Mouse (Mus musculus) CH12.LX (cell line): ENCODE measurements around the gene Slc22a20.

Source experiments
- CTCF ChIP-seq, 2 experiments: IDR thresholded peaks in 1 of 2; conservative IDR thresholded peaks in 1 of 2; 2 replicates each; pipeline ENCODE4 v1.5.1; 2011 to 2012; ENCODE audit warnings: low read depth in 2 of 2, low read length in 2 of 2, improper control_type of control experiment in 1 of 2, inconsistent platforms in 1 of 2, mild to moderate bottlenecking in 1 of 2, moderate library complexity in 1 of 2
- KAT2A ChIP-seq: IDR thresholded peaks from 2 replicates; pipeline ENCODE4 v1.6.1; 2012; ENCODE audit warnings: low read length, improper control_type of control experiment, inconsistent platforms; ENCODE audit not compliant: insufficient replicate concordance
- NELFE ChIP-seq: IDR thresholded peaks from 2 replicates; pipeline ENCODE4 v1.6.1; 2011; ENCODE audit warnings: low read depth, low read length, improper control_type of control experiment
- NRF1 ChIP-seq: IDR thresholded peaks from 2 replicates; pipeline ENCODE4 v1.6.1; 2014; ENCODE audit warnings: low read depth, mild to moderate bottlenecking, inconsistent platforms, low read length, improper control_type of control experiment, moderate library complexity
- POLR2A ChIP-seq: IDR thresholded peaks from 2 replicates; pipeline ENCODE4 v1.6.1; 2011; ENCODE audit warnings: low read depth, mild to moderate bottlenecking, improper control_type of control experiment, low read length
- POLR2AphosphoS2 ChIP-seq: IDR thresholded peaks from 2 replicates; pipeline ENCODE4 v1.6.1; 2011; ENCODE audit warnings: low read depth, low read length, improper control_type of control experiment
- RCOR1 ChIP-seq: conservative IDR thresholded peaks from 2 replicates; pipeline ENCODE4 v1.6.1; 2012; ENCODE audit warnings: low read depth, mild to moderate bottlenecking, inconsistent platforms, low read length, improper control_type of control experiment
- SMC3 ChIP-seq: IDR thresholded peaks from 2 replicates; pipeline ENCODE4 v1.6.1; 2011; ENCODE audit warnings: low read depth, low read length, improper control_type of control experiment
- UBTF ChIP-seq: IDR thresholded peaks from 2 replicates; pipeline ENCODE4 v1.6.1; 2012; ENCODE audit warnings: low read depth, mild to moderate bottlenecking, inconsistent platforms, low read length, improper control_type of control experiment, moderate library complexity
- USF1 ChIP-seq: IDR thresholded peaks from 2 replicates; pipeline ENCODE4 v1.6.1; 2014; ENCODE audit warnings: low read depth, mild to moderate bottlenecking, inconsistent platforms, low read length, improper control_type of control experiment
- USF2 ChIP-seq: conservative IDR thresholded peaks from 2 replicates; pipeline ENCODE4 v1.6.1; 2011; ENCODE audit warnings: low read depth, low read length, improper control_type of control experiment

DNA sequence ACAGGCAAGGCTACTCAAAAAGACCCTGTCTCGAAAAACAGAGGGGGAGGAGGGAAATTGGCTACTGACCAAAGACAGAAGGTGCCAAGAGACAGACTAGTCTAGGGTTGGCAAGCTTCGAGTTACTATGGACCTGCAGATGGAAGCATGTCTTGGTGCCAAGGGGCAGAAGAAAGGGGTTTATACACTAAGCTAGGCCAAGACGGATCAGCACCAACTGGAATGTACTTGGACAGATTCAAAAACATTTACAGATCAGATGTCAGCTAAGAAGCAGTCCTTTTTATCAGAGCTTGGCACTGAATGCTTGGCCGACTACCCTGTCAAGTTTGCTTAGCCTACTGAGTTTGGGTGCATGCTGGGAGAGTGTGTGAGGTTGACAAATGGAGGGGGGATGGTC, 10.3 kb downstream of the Slc22a20 start:
- no peak for TF ChIP-seq CTCF (conservative IDR thresholded peaks at IDR 0.05 in 1 of 2, IDR thresholded peaks at IDR 0.05 in 1 of 2; ENCODE audit: low read depth in 2 of 2, low read length in 2 of 2)
- no peak for TF ChIP-seq NRF1
- no peak for TF ChIP-seq RCOR1
- TF ChIP-seq POLR2A = no peak
- no peak for TF ChIP-seq UBTF
- TF ChIP-seq KAT2A = no peak
- no peak for TF ChIP-seq USF1
- no peak for TF ChIP-seq USF2
- no peak for TF ChIP-seq POLR2AphosphoS2
- TF ChIP-seq NELFE = no peak
- TF ChIP-seq SMC3 = no peak
